Mouse (Mus musculus): ENCODE measurements around the gene Gm281.

GRCm38 (mm10) chr14:13910148-13910547, 4.1 kb downstream of the Gm281 start:
- TF ChIP-seq CTCF (IDR thresholded peaks at IDR 0.05) (no peak), EP300 (IDR thresholded peaks at IDR 0.05) (no peak)
